Mouse (Mus musculus): ENCODE data around the gene Bcl2. TPM values are rescaled to one million over a fixed set of nuclear protein-coding genes. Genes with fewer than 3 reads are reported as not detected.

Bcl2 gene
- polyA plus RNA-seq, 1 experiment from 2014 or later: 19.2 TPM

DNA sequence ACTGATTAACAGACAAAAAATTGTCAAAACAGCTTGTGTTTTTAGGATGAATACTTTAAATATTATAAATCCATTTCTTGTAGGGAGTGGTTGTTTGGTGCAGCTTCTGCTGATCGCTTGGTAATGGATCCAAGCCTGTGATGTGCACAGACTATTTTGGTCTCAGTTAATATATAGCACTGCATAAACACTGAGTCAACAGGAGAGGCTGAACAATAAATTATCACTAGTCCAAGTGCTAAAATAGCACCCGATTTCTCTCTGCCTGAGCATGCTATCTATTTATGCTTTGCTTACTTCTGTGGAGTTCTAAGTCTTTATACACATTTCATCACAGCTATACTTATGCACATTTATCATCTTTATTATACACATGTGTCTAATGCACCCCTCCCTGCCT is 124.9 kb downstream of the Bcl2 start:
- no peak overlapping the region for H3K4me2 ChIP-seq (replicated peaks; ENCODE audit: low read depth, low read length)
- H3K4me1 ChIP-seq (ENCODE audit: control insufficient read depth, insufficient read depth, low read length): peaks cover 9% of the 10 kb centered on the region; the same call in 1 of the 2 replicates
- WGBS: 35% methylated on average over 2 of the region's 2 CpGs
- no peak overlapping the region for H3K9ac ChIP-seq (replicated peaks; ENCODE audit: low read depth, low read length)
- no peak overlapping the region for H3K27ac ChIP-seq (ENCODE audit: low read length)
- no peak; the same call in 1 of the 2 replicates for ATAC-seq (ENCODE audit: insufficient number of reproducible peaks, insufficient read depth, low FRiP score, low read depth)
- H3K36me3 ChIP-seq (ENCODE audit: control insufficient read depth, insufficient read depth, low read length): no peaks in the 10 kb centered on the region
- H3K27me3 ChIP-seq (ENCODE audit: control insufficient read depth, insufficient read depth, low read length): no peaks in the 10 kb centered on the region
- no peaks in the 10 kb centered on the region for H3K9me3 ChIP-seq (ENCODE audit: control insufficient read depth, low read depth, low read length)
- no peak overlapping the region for H3K4me3 ChIP-seq (ENCODE audit: low read depth, low read length)

DNA sequence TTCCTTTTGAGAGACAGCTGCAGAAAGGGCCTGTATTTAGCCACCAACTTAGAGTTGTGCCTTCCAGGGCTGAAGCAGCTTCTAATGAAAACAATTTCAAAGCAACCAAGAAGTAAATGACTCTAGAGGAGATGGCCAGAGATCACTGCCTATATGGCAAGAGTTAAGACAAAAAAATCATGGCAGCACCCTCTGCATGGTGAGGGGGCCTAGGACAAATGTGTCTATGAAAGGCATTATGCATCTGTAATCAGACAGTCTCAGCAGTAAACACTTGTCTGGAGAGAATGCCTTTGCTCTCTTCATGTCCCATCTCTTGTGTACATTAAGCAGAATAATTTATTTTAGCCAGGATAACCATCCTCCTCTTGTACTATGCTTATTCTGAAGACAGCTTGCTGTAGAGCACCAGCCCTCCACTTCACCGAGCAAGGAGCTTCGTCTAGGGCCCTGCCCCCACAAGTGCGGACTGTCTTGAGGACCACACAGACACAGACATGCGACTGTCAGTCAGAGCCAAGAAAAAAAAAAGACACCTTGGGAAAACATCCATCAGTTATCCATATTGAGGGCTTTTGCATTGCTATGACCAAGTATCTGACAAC is 126.1 kb downstream of the Bcl2 start:
- no peak overlapping the region for H3K4me2 ChIP-seq (replicated peaks; ENCODE audit: low read depth, low read length)
- H3K9me3 ChIP-seq (ENCODE audit: control insufficient read depth, low read depth, low read length): no peaks in the 10 kb centered on the region
- 61% methylated on average over 4 of the region's 4 CpGs for WGBS
- ATAC-seq (ENCODE audit: insufficient number of reproducible peaks, insufficient read depth, low FRiP score, low read depth): no peak
- no peak overlapping the region for H3K9ac ChIP-seq (replicated peaks; ENCODE audit: low read depth, low read length)
- H3K27ac ChIP-seq (ENCODE audit: low read length): no peak overlapping the region
- peaks cover 9% of the 10 kb centered on the region; the same call in 1 of the 2 replicates for H3K4me1 ChIP-seq (ENCODE audit: control insufficient read depth, insufficient read depth, low read length)
- no peak overlapping the region for H3K4me3 ChIP-seq (ENCODE audit: low read depth, low read length)
- no peaks in the 10 kb centered on the region for H3K27me3 ChIP-seq (ENCODE audit: control insufficient read depth, insufficient read depth, low read length)
- no peaks in the 10 kb centered on the region for H3K36me3 ChIP-seq (ENCODE audit: control insufficient read depth, insufficient read depth, low read length)

DNA sequence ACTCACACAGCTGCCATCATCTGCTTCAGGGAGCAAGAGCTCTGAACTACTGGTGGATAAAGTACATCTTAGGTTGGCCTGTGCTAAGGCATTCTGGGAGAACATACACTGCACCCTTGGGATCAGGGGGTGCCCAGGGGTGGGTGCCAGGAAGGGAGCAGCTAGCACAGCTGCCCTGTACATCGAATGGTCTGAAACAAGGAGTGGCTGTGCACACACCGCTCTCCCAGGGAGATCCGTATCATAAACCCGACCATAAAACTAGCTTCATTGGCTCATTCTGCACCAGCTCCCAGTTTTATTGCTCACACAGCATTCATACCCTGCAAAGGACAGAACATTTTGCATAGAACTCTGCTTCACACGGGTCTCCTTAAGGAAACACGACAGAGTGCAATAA is 127.3 kb downstream of the Bcl2 start:
- WGBS: 70% methylated on average over 6 of the region's 6 CpGs
- ATAC-seq (ENCODE audit: insufficient number of reproducible peaks, insufficient read depth, low FRiP score, low read depth): 0 out of 2 replicates have a peak, but pooled peaks have one; percentile 33
- Histone ChIP-seq H3K4me1 (ENCODE audit: control insufficient read depth, insufficient read depth, low read length) (peaks cover 9% of the 10 kb centered on the region; the same call in 1 of the 2 replicates), H3K4me3 (ENCODE audit: low read depth, low read length) (no peak overlapping the region), H3K27ac (ENCODE audit: low read length) (no peak overlapping the region), H3K9me3 (ENCODE audit: control insufficient read depth, low read depth, low read length) (no peaks in the 10 kb centered on the region), H3K9ac (replicated peaks; ENCODE audit: low read depth, low read length) (no peak overlapping the region), H3K4me2 (replicated peaks; ENCODE audit: low read depth, low read length) (no peak overlapping the region), H3K27me3 (ENCODE audit: control insufficient read depth, insufficient read depth, low read length) (no peaks in the 10 kb centered on the region), H3K36me3 (ENCODE audit: control insufficient read depth, insufficient read depth, low read length) (no peaks in the 10 kb centered on the region)

DNA sequence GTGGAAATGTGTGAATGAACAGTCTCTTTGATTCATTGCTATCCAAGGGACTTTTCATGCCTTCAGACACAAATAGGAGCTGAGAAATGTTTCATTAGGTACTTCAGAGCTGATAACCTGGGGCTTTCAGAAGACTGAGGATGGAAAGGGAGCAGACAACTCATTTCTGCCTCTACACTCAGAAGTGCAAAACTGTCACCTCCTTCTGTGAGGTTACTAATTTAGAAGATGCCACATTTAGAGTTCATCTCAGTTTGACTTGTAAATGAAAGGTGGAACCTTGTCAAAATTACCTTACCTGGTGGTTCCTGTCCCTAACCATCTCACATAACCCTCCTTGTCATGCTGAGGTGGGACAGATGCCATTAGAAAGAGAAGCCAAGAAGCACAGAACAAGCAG is 128.7 kb downstream of the Bcl2 start:
- H3K4me2 ChIP-seq (replicated peaks; ENCODE audit: low read depth, low read length): no peak overlapping the region
- H3K36me3 ChIP-seq (ENCODE audit: control insufficient read depth, insufficient read depth, low read length): no peaks in the 10 kb centered on the region
- ATAC-seq (ENCODE audit: insufficient number of reproducible peaks, insufficient read depth, low FRiP score, low read depth): no peak
- no peak overlapping the region for H3K9ac ChIP-seq (replicated peaks; ENCODE audit: low read depth, low read length)
- no peaks in the 10 kb centered on the region for H3K27me3 ChIP-seq (ENCODE audit: control insufficient read depth, insufficient read depth, low read length)
- H3K9me3 ChIP-seq (ENCODE audit: control insufficient read depth, low read depth, low read length): no peaks in the 10 kb centered on the region
- no peak overlapping the region for H3K4me3 ChIP-seq (ENCODE audit: low read depth, low read length)
- H3K4me1 ChIP-seq (ENCODE audit: control insufficient read depth, insufficient read depth, low read length): peaks cover 9% of the 10 kb centered on the region; the same call in 1 of the 2 replicates
- no peak overlapping the region for H3K27ac ChIP-seq (ENCODE audit: low read length)

DNA sequence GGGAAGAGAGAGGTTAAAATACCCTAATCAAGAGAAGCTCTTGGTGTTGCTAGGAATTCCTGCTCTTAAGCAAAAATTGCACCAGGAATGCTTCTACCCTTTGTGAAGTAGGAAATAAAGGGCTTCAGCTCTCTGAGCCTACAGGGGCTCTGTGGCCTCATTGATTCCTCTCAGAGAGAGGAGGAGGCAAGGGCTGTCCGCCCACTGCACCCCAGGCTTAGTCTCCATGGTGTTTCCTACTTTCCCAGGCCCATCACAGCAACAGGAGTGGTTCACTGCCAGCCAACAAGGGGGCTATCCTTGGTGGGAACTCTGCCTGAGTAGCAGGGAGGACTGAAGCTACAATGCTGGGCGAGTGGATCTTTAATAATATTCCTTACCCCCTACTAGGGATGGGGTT is 129.2 kb downstream of the Bcl2 start:
- no peak overlapping the region for H3K4me3 ChIP-seq (ENCODE audit: low read depth, low read length)
- H3K4me1 ChIP-seq (ENCODE audit: control insufficient read depth, insufficient read depth, low read length): peaks cover 8% of the 10 kb centered on the region; the same call in 1 of the 2 replicates
- no peak overlapping the region for H3K9ac ChIP-seq (replicated peaks; ENCODE audit: low read depth, low read length)
- WGBS: 79% methylated on average over 2 of the region's 2 CpGs
- no peak overlapping the region for H3K4me2 ChIP-seq (replicated peaks; ENCODE audit: low read depth, low read length)
- no peak overlapping the region for H3K27ac ChIP-seq (ENCODE audit: low read length)
- no peak for ATAC-seq (ENCODE audit: insufficient number of reproducible peaks, insufficient read depth, low FRiP score, low read depth)
- H3K27me3 ChIP-seq (ENCODE audit: control insufficient read depth, insufficient read depth, low read length): no peaks in the 10 kb centered on the region
- no peaks in the 10 kb centered on the region for H3K9me3 ChIP-seq (ENCODE audit: control insufficient read depth, low read depth, low read length)
- no peaks in the 10 kb centered on the region for H3K36me3 ChIP-seq (ENCODE audit: control insufficient read depth, insufficient read depth, low read length)

DNA sequence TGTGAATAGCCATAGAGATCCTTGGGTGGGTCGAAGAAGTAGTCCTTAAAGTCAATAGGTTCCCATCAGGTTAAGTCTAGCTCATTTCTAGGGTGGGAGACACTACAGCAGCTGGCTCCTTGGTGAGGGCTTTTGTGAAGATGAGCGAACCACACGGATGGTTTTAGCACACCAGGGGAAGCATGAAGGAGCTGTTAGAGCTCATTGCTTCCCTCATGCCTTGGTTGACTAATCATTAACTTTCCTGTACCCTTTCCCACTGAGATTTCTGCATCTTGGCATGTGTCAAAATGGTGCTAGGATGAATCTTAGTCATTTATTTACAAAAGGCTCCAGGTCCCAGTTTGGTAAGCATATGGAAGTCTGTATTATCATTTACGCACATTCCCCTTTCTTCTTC is 129.8 kb downstream of the Bcl2 start:
- Histone ChIP-seq H3K27me3 (ENCODE audit: control insufficient read depth, insufficient read depth, low read length) (no peaks in the 10 kb centered on the region), H3K9me3 (ENCODE audit: control insufficient read depth, low read depth, low read length) (no peaks in the 10 kb centered on the region), H3K4me3 (ENCODE audit: low read depth, low read length) (no peak overlapping the region), H3K4me2 (replicated peaks; ENCODE audit: low read depth, low read length) (no peak overlapping the region), H3K36me3 (ENCODE audit: control insufficient read depth, insufficient read depth, low read length) (no peaks in the 10 kb centered on the region), H3K27ac (ENCODE audit: low read length) (no peak overlapping the region), H3K9ac (replicated peaks; ENCODE audit: low read depth, low read length) (no peak overlapping the region), H3K4me1 (ENCODE audit: control insufficient read depth, insufficient read depth, low read length) (0 out of 2 replicates have a peak, but pooled peaks cover 3% of the 10 kb centered on the region)
- ATAC-seq (ENCODE audit: insufficient number of reproducible peaks, insufficient read depth, low FRiP score, low read depth): no peak
- WGBS: 80% methylated on average over 4 of the region's 4 CpGs

DNA sequence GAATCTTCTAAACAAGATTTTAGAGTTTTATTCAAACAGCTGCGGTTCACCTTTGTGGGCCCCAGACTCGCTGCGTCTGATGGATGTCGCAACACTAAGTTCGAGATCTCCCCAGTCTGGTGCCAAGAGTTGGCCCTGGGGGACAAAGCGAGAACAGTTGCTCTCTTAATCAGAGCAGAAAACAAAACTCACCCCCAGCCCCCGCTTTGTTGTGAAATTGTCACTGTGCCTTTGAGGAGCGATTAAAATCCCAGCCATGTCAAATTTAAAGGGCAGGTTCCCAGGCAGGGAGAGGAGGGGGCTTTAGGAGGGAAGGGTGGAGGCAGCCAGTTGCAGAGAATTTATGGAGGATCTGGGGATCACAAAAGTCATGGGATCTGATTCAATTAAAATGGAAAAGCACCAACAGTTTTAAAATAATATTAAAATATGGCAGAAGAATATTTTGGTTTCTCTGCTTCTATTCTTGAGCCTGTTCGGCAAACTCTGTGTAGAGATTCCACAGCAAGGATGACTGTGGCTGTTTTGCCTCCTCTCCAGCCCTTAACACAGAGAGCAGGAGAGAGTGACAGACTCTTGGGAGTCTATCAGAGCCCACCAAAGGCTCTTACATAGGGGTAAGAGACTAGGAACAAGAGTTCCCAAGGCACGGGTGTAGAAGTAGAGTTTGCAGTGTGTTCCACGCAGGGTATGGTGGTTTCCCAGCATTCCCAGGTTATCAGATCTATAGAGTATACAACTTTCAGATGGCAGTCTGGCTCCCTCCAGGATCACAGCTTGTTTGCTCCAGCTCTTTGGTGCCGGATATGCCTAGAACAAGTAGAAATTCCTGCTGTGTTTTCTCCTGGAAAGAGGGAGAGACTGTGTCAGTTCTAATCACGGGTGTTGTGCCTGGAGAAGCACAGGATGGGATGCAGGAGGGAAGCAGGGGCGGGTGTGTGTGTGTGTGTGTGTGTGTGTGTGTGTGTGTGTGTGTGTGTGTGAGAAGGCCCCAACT is 130.5 kb downstream of the Bcl2 start:
- H3K9me3 ChIP-seq (ENCODE audit: control insufficient read depth, low read depth, low read length): no peaks in the 10 kb centered on the region
- no peak overlapping the region for H3K4me3 ChIP-seq (ENCODE audit: low read depth, low read length)
- no peak overlapping the region for H3K27ac ChIP-seq (ENCODE audit: low read length)
- no peak overlapping the region for H3K9ac ChIP-seq (replicated peaks; ENCODE audit: low read depth, low read length)
- 0 out of 2 replicates have a peak, but pooled peaks cover 3% of the 10 kb centered on the region for H3K4me1 ChIP-seq (ENCODE audit: control insufficient read depth, insufficient read depth, low read length)
- H3K36me3 ChIP-seq (ENCODE audit: control insufficient read depth, insufficient read depth, low read length): no peaks in the 10 kb centered on the region
- no peaks in the 10 kb centered on the region for H3K27me3 ChIP-seq (ENCODE audit: control insufficient read depth, insufficient read depth, low read length)
- H3K4me2 ChIP-seq (replicated peaks; ENCODE audit: low read depth, low read length): no peak overlapping the region
- no peak for ATAC-seq (ENCODE audit: insufficient number of reproducible peaks, insufficient read depth, low FRiP score, low read depth)
- WGBS: 66% methylated on average over 14 of the region's 14 CpGs

DNA sequence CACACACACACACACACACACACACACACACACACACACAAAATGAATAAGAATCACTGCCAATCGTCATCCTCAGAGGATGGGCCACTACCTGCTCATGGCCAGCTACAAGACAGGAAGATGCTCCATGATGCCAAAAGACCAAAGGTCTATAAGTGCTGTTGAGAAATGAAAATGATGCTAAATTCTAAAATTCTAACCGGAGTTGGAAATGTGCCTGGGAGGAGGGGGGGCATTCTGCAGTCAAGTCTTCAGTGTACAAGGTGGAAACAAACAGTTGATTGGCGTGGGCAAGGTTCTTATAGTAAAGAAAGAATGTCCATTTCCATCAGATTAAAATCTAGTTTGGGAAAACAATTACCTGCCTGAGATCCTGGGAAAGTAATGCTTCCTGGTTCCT is 131.3 kb downstream of the Bcl2 start:
- WGBS: 87% methylated on average over 3 of the region's 3 CpGs
- H3K27ac ChIP-seq (ENCODE audit: low read length): no peak overlapping the region
- ATAC-seq (ENCODE audit: insufficient number of reproducible peaks, insufficient read depth, low FRiP score, low read depth): no peak

More for the DNA sequence above, 131.3 kb downstream of the Bcl2 start:
- Histone ChIP-seq H3K4me3 (ENCODE audit: low read depth, low read length) (no peak overlapping the region), H3K4me2 (replicated peaks; ENCODE audit: low read depth, low read length) (no peak overlapping the region), H3K9me3 (ENCODE audit: control insufficient read depth, low read depth, low read length) (no peaks in the 10 kb centered on the region), H3K4me1 (ENCODE audit: control insufficient read depth, insufficient read depth, low read length) (0 out of 2 replicates have a peak, but pooled peaks cover 3% of the 10 kb centered on the region), H3K9ac (replicated peaks; ENCODE audit: low read depth, low read length) (no peak overlapping the region), H3K36me3 (ENCODE audit: control insufficient read depth, insufficient read depth, low read length) (no peaks in the 10 kb centered on the region), H3K27me3 (ENCODE audit: control insufficient read depth, insufficient read depth, low read length) (no peaks in the 10 kb centered on the region)

Measured in stomach, embryonic 14.5 days (tissue).